Mouse (Mus musculus) ES-Bruce4 (cell line): Measurements from ENCODE around the gene Vil1.

ENCODE experiments used
- CTCF ChIP-seq: IDR thresholded peaks from one replicate; pipeline ENCODE4 v1.8.1; 2011; ENCODE audit warnings: low read depth, low read length
- POLR2A ChIP-seq: IDR thresholded peaks from one replicate; pipeline ENCODE4 v1.8.1; 2011; ENCODE audit warnings: low read length; ENCODE audit not compliant: insufficient read depth

- TF ChIP-seq POLR2A (no peak), CTCF (no peak)
These were observed 45.7 kb upstream of the Vil1 start for GRCm38 (mm10) chr1:74363437-74363836.
